Mouse (Mus musculus) ES-Bruce4 (cell line): Measurements from ENCODE around the gene Sars. TPM values are rescaled to one million over a fixed set of nuclear protein-coding genes. Genes with fewer than 3 reads are reported as not detected.

Source experiments
- H3K27ac ChIP-seq: 2 replicates; pipeline ENCODE4 v1.5.1; 2012; ENCODE audit warnings: low read length, inconsistent platforms; ENCODE audit not compliant: insufficient read depth
- H3K27me3 ChIP-seq: 2 replicates; pipeline ENCODE4 v1.6.1; 2012; ENCODE audit warnings: mild to moderate bottlenecking, low read length, inconsistent platforms; ENCODE audit not compliant: control insufficient read depth, poor library complexity, insufficient read depth, severe bottlenecking
- H3K36me3 ChIP-seq: 2 replicates; pipeline ENCODE4 v1.6.1; 2012; ENCODE audit warnings: inconsistent platforms, mild to moderate bottlenecking, low read length, moderate library complexity; ENCODE audit not compliant: control insufficient read depth, poor library complexity, insufficient read depth, severe bottlenecking
- H3K4me1 ChIP-seq: one replicate; pipeline ENCODE4 v1.8.1; 2011; ENCODE audit warnings: low read length; ENCODE audit not compliant: control insufficient read depth, insufficient read depth
- H3K4me3 ChIP-seq: 2 replicates; pipeline ENCODE4 v1.5.1; 2011; ENCODE audit warnings: low read depth, mild to moderate bottlenecking, low read length
- H3K9ac ChIP-seq: 2 replicates; pipeline ENCODE4 v1.6.1; 2012; ENCODE audit warnings: low read depth, mild to moderate bottlenecking, inconsistent platforms; ENCODE audit not compliant: poor library complexity, severe bottlenecking
- H3K9me3 ChIP-seq: replicated peaks from 2 replicates; pipeline ENCODE4 v1.6.1; 2012; ENCODE audit warnings: mild to moderate bottlenecking, low read length, inconsistent platforms; ENCODE audit not compliant: control insufficient read depth, poor library complexity, insufficient read depth, severe bottlenecking
- CTCF ChIP-seq: IDR thresholded peaks from one replicate; pipeline ENCODE4 v1.8.1; 2011; ENCODE audit warnings: low read depth, low read length
- EP300 ChIP-seq: IDR thresholded peaks from 2 replicates; pipeline ENCODE4 v1.6.1; 2011; ENCODE audit warnings: low read depth, low read length; ENCODE audit not compliant: insufficient read depth
- POLR2A ChIP-seq: IDR thresholded peaks from one replicate; pipeline ENCODE4 v1.8.1; 2011; ENCODE audit warnings: low read length; ENCODE audit not compliant: insufficient read depth
- polyA plus RNA-seq: library from polyadenylated mRNA; stranded (reverse); fragments of >200 nt; gene quantifications from 2 replicates; pipeline ENCODE4 v1.2.4, GENCODE M21; 2011; ENCODE audit warnings: low read depth; ENCODE audit not compliant: missing spikeins, insufficient read depth, insufficient read length

The Sars gene
- polyA plus RNA-seq, 1 experiment: 273 TPM

DNA sequence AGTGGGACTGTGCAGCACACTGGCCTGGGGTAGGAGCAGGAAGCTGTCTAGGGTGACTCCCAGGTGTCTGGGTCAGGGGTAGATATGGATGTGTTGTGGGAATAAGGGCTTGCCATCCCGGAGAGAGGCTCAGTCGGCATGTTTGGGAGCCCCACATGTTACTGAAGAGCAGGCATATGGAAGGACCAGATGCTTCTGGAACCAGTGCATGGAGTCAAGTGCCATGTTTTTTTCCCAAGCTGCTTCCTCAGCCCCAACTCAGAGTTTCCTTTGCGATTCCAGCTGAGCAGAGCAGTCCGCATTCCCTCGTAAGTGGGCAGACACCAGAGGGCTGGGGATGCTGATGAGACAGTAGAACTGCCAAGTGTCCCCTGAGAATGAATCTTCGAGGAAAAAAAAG is 22.0 kb downstream of the Sars start:
- no peak overlapping the region for H3K27ac ChIP-seq

DNA sequence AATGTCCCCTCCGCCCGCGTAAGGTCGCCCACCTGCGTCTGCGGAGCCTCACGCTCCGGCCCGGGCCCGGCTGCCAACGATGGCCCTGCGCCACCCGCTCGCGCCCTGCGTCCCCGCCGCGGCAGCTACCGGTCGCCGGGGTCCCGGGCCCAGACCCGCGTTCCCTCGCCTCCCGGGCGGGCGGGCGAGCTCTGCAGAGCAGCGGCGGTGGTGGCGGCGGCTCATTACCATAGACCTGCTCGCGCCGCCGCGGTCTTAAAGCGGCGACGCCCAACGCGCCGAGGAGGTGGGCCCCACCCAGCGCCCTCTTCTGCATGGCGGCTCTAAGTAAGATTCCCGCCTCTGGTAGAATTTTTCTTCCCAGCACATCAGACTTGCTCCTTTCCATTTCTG is 29.2 kb downstream of the Sars start:
- H3K9ac ChIP-seq: peak overlapping the region; percentile 86

More for the DNA sequence above, 22.0 kb downstream of the Sars start:
- TF ChIP-seq EP300 (no peak), POLR2A (no peak), CTCF (no peak)
- H3K27me3 ChIP-seq: no peaks in the 10 kb centered on the region
- peaks cover 21% of the 10 kb centered on the region for H3K36me3 ChIP-seq
- H3K9me3 ChIP-seq: no peaks in the 10 kb centered on the region
- no peak overlapping the region for H3K9ac ChIP-seq
- H3K4me3 ChIP-seq: no peak overlapping the region
- H3K4me1 ChIP-seq: peaks cover 1% of the 10 kb centered on the region

DNA sequence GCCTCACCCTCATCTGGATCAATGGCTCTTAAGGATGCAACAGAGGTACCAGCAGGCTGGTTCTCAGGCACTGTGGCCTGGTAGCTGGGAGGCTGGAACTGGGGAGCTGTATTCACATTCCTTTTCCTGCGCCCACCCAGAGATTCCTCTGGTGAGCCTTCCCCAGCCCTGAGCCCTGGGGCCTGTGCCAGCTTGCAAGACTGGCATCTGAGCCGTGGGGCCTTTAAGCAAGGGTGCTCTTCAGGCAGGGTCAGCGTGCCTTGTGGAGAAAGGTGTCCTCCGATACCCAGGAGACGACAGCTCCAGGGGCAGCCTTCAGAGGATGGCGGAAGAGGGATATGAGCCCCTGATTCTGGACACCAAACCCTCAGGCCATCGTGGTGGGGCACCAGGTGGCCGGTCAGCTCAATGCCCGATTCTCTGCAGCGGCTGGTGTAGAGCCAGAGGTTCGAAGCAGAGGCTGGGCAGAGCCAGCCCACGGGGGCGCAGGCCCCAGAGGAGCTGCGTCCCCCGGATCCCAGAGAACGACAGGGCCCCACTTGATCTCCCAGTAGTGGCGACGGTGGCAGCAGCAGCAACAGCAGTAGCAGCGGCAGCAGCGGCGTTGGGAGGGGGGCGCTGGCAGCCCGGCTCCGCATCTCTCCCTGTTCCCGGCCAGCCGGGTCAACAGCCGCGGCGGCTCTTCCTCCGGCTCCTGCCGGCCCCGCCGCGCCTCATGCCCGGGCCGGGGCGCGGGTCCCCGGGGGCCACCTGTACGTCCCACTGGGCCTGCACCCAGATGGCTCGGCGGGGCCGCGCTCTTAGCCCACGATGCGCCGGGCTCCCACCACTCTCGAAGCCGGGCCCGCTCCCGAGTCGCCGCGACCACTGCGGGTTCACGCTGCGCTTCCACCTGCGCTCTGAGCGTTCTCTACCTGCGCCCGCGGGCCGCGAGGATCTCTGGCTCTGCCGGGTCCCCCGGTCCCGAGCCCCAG is 29.9 kb downstream of the Sars start, which contains the start of gene Celsr2:
Gene Celsr2, minus strand, starts transcription at position 696 of the 974 bp plus-strand sequence.
- H3K9ac ChIP-seq: peak within 1 kb of the TSS; percentile 86
- H3K36me3 ChIP-seq: no peaks in the 10 kb centered on the region
- no peaks in the 10 kb centered on the region for H3K27me3 ChIP-seq
- no peak for TF ChIP-seq EP300
- TF ChIP-seq CTCF: no peak
- no peak for TF ChIP-seq POLR2A
- peak within 1 kb of the TSS; percentile 55 for H3K4me3 ChIP-seq
- no peaks in the 10 kb centered on the region for H3K9me3 ChIP-seq
- no peak within 1 kb of the TSS for H3K27ac ChIP-seq
- H3K4me1 ChIP-seq: no peaks in the 10 kb centered on the region

More for the DNA sequence above, 29.2 kb downstream of the Sars start:
- H3K9me3 ChIP-seq: no peaks in the 10 kb centered on the region
- no peaks in the 10 kb centered on the region for H3K27me3 ChIP-seq
- H3K36me3 ChIP-seq: no peaks in the 10 kb centered on the region
- TF ChIP-seq CTCF: no peak
- no peak for TF ChIP-seq POLR2A
- no peak for TF ChIP-seq EP300
- H3K4me1 ChIP-seq: no peaks in the 10 kb centered on the region
- H3K4me3 ChIP-seq: peak overlapping the region; percentile 55
- no peak overlapping the region for H3K27ac ChIP-seq

DNA sequence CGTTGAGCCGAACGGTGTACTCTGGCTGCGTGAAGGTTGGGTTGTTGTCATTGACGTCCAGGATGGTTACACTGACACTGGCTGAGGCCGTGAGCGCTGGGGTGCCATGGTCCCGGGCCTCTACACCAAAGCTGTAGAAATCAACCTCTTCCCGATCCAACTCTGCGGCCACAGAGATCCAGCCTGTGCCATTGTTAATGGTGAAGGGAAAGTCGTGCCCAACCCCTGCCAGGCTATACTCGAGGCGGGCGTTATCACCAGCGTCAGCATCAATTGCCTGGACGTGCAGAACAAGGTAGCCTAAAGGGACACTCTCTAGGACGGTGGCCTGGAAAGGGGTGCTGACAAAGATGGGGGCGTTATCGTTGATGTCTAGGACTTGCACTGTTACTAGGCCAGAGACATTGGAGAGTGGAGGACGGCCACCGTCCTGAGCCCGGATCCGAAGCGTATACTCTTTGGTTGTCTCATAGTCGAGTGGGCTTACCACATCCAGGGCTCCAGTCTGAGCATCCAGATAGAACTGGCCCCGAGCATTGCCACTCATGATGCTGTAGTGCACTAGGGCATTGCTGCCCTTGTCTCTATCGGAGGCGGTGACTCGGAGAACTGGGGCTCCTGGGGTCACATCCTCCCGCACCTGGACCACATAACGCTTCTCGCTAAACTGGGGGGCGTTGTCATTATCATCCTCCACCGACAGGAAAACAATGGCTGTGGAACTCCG is 31.2 kb downstream of the Sars start:
- Histone ChIP-seq H3K4me1 (no peaks in the 10 kb centered on the region), H3K27ac (no peak overlapping the region), H3K9me3 (no peaks in the 10 kb centered on the region), H3K27me3 (no peaks in the 10 kb centered on the region), H3K9ac (no peak overlapping the region), H3K4me3 (no peak overlapping the region), H3K36me3 (no peaks in the 10 kb centered on the region)
- no peak for TF ChIP-seq POLR2A
- TF ChIP-seq CTCF: no peak

DNA sequence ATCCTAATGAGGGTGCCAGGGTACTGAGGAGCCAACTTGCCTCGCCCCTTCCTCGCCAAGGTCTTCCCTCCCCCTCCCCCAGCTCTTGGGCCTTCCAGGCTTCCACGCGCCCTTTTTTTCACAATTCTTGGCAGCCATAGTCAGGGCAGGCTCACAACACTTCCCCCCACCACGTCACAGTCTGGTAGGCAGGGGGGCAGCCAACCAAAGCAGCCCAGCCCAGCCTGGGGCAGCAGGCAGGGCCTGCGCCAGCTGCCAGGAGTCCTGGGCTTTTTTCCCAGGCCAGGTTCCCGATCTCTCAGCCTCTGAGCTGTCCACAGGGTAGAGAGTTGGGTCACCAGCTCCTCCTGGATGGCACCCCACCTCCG is 33.3 kb downstream of the Sars start:
- Histone ChIP-seq H3K27me3 (no peaks in the 10 kb centered on the region), H3K4me3 (no peak overlapping the region), H3K9me3 (no peaks in the 10 kb centered on the region), H3K27ac (no peak overlapping the region), H3K36me3 (no peaks in the 10 kb centered on the region), H3K4me1 (peaks cover 3% of the 10 kb centered on the region), H3K9ac (no peak overlapping the region)
- no peak for TF ChIP-seq POLR2A
- TF ChIP-seq CTCF: no peak
- no peak for TF ChIP-seq EP300
